Mouse (Mus musculus) G1E-ER4 (cell line): ENCODE data around the gene Zbtb34. TPM values are rescaled to one million over a fixed set of nuclear protein-coding genes. Genes with fewer than 3 reads are reported as not detected.

Source experiments
- GATA1 ChIP-seq: IDR thresholded peaks from one replicate; pipeline ENCODE4 v1.8.0; 2012; ENCODE audit warnings: low read length, inconsistent platforms
- polyA plus RNA-seq: library from polyadenylated mRNA; stranded (reverse); fragments of >175 nt; gene quantifications from 2 replicates; pipeline ENCODE4 v1.2.3, GENCODE M21; 2012

Zbtb34 gene
- polyA plus RNA-seq, 1 experiment: 5.8 TPM

GRCm38 (mm10) chr2:33435036-33435650 is 4.0 kb upstream of the Zbtb34 start:
- no peak for TF ChIP-seq GATA1

DNA sequence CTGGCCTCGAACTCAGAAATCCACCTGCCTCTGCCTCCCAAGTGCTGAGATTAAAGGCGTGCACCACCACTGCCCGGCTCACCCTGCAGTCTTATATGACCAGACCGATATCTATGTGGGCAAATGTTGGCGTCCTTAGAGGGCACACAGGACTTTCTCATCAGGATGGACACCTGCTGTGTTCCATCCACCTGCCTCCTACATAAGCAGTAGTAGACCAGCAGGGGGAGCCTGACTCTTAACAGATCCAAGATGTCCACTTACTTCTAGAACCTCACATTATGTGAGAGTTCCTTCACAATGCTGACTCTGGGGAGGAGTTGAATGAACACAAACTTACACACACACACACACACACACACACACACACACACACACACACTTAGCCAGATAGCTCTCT is 1.8 kb upstream of the Zbtb34 start:
- TF ChIP-seq GATA1: no peak

- no peak for TF ChIP-seq GATA1
These were observed 898 bp downstream of the Zbtb34 start for GRCm38 (mm10) chr2:33430081-33430770.

DNA sequence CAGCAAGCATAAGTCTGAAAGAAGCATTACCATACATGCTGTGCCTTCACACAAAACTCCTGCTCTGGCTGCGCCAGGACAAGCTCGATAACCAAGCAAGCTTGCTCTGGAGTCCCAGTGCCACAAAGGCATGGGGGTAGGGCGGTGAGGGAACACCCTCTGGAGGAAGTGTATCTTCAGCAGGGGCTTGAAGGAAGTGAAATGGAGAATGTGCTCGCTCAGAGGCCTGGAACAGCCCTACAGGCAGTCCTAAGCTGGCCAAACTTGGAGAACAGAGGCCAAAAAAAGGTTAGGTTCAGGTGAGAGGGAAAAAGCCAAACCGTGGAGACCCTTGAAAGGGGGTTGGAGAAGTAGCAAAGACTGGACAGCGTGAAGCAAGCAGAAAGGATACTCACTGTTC is 1.8 kb downstream of the Zbtb34 start:
- no peak for TF ChIP-seq GATA1

DNA sequence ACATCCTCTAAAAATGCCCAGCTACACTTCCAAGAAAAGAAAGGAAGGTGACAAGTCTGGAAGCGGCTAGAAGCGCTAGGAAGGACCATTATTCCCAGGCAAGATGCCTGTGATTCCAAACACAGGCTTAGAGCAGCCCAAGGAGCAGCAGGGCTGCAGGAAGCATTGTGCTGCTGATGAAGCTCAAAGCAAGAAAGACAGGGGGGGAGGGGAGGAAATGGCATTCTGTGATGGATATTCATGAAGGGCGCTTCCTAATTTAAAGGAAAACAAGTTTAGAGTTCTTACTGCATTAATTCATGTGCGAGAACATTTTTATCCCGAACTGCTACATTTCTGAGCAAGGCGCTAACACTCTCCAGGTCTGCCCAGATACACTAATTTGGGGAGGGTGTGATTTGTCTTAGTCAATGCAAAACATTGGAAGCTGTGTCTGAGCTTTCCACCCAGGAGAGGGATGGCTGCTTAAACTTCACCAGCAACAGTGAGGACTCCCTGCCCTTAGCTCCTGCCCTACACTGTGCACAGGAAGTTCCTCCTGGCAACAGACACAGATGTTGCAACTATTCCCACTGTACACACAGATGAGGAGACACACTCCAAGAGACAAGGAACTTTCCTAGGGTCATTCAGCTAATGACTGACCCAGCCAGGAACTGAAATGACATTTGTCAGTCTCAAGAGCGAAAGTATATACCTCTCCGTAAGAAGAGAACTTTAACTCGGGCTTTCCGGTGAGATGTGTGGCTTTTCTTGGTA is 4.3 kb downstream of the Zbtb34 start:
- no peak for TF ChIP-seq GATA1

DNA sequence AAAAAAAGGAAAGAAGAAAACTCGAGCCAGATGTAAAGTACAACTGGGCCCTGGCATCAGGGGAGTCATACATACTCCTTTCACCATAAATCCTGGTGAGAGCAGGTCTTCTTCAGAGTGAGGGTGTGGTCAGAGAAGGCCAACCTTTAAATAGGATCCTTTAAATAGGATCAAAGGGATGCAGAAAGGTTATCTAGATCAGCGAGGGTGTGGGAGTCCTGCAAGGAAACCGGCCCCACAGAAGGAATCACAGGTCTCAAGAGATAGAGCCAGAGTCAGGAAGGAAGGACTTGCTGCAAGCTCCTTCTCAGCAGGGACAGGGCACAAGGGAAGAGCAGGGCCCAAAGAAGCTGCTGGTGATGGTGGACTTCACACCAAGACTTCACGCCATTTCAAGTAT is 13.7 kb downstream of the Zbtb34 start:
- no peak for TF ChIP-seq GATA1

GRCm38 (mm10) chr2:33414019-33414418 is 17.1 kb downstream of the Zbtb34 start:
- no peak for TF ChIP-seq GATA1

DNA sequence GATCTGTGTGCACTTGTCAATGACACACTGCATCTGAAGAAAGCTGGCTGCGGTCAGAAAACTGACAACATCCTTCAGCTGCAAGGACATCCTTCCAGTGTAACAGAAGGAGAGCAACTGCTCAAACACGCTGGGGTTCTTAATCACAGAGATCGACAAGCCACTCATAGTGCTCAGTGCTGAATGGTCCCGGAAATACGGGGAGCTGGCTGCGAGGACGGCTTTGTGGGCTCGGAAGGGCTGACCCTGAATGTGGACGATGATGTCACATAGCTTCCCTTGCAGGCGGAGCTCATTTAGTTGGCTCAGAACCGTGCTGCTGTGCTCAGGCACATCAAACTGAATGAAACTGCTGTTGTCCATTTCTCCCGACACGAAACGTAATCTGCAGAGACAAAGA is 19.0 kb downstream of the Zbtb34 start:
- TF ChIP-seq GATA1: no peak

GRCm38 (mm10) chr2:33403511-33404003 is 27.6 kb downstream of the Zbtb34 start:
- no peak for TF ChIP-seq GATA1

DNA sequence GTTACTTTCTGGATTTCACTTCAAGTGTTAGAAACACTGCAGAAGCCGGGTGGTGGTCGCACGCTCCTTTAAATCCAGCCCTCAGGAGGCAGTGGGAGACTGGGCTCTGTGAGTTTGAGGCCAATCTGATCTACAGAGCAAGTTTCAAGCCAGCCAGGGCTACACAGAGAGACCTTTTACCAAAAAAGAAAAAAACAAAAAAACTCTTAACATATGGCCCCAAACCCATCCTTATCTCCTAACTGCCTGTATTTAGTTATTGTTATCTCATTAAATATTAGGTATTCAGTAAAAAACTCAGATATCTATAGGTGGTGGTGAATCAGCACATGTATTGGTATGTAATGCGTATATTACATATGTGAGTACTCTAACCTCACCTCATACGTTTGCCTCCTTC is 28.5 kb downstream of the Zbtb34 start:
- TF ChIP-seq GATA1: no peak

DNA sequence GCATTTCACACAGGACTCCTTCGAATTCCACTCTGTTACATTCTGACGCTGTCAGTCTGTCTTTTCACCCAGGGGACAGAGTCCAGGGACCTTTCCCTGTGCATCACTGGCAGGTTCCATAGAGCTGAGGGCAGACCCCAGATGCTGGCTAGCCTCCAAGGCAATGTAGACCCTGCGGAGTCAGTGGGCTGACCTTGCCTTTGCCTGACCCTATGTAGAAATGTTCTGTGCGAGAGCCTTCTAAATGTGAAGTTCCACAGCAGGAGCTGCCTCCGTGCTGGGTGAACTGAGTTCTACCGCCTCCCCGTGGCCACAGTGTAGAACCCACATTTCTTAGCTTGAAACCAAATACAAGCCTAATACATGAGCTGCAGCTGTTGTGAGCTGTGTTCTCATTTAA is 28.9 kb downstream of the Zbtb34 start:
- no peak for TF ChIP-seq GATA1

DNA sequence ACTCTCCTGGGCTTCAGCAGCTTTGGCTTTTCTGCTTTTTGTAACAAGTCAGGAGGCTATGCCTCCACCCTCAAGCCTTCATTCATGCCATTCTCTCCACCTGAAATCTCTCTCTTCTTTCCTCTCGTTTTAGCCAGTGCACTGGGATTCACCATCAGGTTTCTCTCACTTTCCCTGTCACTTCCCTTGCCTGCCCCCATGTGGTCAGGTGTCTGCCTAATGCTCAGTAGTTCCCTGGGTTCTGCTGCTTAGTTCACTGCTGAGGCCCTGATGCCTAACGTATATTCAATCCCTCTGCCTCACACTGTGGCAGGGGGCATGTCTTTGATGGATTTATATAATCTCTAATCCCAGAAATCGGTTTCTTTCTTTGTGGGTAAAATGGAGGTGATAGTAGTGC is 29.9 kb downstream of the Zbtb34 start:
- TF ChIP-seq GATA1: no peak

DNA sequence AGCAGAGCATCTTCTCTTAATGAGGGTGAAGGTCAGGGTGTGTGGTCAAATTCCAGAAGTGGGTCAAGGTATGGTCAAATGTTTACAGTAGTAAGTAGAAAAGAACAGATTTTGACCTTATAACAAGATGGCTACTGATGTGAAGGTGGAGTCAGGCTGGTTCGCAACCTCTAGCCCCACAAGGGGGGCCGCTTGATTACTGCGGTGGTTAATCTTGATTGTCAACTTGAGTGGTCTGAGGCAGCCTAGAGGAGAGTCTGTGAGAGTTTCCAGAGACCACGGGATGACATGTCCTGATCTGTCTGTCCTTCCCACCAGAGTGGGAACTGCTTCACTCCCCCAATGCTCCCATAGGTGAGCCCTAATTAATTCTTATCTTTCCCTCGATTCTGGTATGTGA is 30.6 kb downstream of the Zbtb34 start:
- no peak for TF ChIP-seq GATA1

GRCm38 (mm10) chr2:33399091-33399490 is 32.0 kb downstream of the Zbtb34 start:
- TF ChIP-seq GATA1: no peak

DNA sequence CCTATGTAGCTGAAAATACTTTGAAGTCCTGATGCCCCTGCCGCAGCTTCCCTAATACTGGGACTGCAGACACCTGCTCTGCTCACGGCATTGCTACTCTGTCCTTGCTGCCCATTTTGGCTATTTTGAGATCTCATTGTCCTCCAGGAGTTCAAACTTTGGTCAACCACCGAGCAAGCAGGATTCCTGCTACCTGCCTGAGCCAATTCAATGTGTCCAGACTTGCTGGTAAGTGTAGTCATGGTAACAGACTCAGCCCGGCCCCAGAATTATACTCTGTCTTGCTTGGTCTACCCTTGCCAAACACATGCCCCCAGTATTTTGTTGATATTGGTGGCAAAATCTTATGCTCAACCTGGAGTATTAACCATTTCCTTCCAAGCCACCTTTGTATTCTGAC is 34.1 kb downstream of the Zbtb34 start:
- no peak for TF ChIP-seq GATA1

- no peak for TF ChIP-seq GATA1
These were observed 36.1 kb downstream of the Zbtb34 start for GRCm38 (mm10) chr2:33395053-33395452.
